Mouse (Mus musculus): ENCODE data around the gene Ppp1r2. TPM values are rescaled to one million over a fixed set of nuclear protein-coding genes. Genes with fewer than 3 reads are reported as not detected.
A peak's percentile ranks its signal among the peaks of the same experiment; 100 is the strongest.

Gene Ppp1r2
- polyA plus RNA-seq, 1 experiment from 2014 or later: 33.1 TPM

DNA sequence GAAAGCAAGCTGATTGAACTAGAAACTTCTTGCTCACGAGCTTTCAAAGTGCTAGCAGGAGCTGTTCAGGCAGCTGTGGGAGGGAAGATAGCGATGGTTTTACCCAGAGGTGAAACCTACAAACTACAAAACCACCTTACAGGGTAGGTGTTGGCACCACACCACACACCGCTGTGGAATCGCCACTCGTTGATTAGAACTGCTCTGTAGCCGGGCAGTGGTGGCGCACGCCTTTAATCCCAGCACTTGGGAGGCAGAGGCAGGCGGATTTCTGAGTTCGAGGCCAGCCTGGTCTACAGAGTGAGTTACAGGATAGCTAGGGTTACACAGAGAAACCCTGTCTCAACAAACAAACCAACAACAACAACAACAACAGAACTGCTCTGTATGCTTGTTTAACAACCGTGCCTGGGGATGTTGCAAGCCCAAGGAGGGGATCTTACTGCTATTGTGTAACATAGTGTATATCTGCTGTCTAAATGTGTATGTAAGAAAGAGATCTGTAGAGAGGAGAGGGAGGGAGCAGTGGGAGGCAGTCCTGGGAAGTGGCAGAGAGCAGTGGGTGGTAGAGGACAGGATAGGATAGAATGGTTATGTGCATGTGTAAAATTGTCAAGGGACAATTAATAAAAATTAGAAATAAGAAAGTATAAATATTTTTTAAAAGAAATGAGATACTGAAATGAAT is 11.9 kb upstream of the Ppp1r2 start:
- Histone ChIP-seq H3K4me3 (replicated peaks) (no peak overlapping the region), H3K4me2 (no peak overlapping the region), H3K4me1 (replicated peaks) (no peaks in the 10 kb centered on the region; the same call in 1 of the 2 replicates), H3K36me3 (replicated peaks) (no peaks in the 10 kb centered on the region), H3K27ac (replicated peaks) (no peak overlapping the region), H3K9me3 (replicated peaks) (no peaks in the 10 kb centered on the region), H3K9ac (no peak overlapping the region), H3K27me3 (no peaks in the 10 kb centered on the region)
- 69% methylated on average over 11 of the region's 11 CpGs for WGBS (ENCODE audit: insufficient replicate concordance)
- no peak for ATAC-seq (ENCODE audit: insufficient read depth)

DNA sequence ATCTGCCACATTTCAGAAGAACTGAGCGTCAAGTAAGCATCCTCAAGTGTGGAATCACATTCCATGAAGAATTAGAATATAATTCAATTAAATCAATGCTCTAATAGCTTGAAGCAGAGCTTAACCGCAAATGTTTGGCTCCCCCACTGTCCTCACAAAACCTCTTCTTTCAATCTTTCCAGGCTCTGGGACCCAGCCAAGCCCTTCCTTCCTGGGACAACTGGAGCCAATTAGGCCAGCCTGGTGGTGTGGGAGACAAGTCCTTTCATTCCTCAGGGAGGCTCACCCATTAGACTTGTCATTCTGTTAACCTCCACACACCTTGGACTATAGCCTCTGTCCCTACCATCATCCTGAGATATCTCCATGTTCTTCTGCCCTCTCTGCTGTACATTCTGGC is 6.9 kb upstream of the Ppp1r2 start:
- ATAC-seq (ENCODE audit: insufficient read depth): no peak
- H3K4me2 ChIP-seq: no peak overlapping the region
- no peak overlapping the region for H3K4me3 ChIP-seq (replicated peaks)
- no peaks in the 10 kb centered on the region for H3K4me1 ChIP-seq (replicated peaks)
- no peaks in the 10 kb centered on the region for H3K27me3 ChIP-seq
- WGBS (ENCODE audit: insufficient replicate concordance): 73% methylated on average over 2 of the region's 2 CpGs
- H3K27ac ChIP-seq (replicated peaks): no peak overlapping the region
- no peaks in the 10 kb centered on the region for H3K36me3 ChIP-seq (replicated peaks)
- H3K9ac ChIP-seq: no peak overlapping the region
- no peaks in the 10 kb centered on the region for H3K9me3 ChIP-seq (replicated peaks)

DNA sequence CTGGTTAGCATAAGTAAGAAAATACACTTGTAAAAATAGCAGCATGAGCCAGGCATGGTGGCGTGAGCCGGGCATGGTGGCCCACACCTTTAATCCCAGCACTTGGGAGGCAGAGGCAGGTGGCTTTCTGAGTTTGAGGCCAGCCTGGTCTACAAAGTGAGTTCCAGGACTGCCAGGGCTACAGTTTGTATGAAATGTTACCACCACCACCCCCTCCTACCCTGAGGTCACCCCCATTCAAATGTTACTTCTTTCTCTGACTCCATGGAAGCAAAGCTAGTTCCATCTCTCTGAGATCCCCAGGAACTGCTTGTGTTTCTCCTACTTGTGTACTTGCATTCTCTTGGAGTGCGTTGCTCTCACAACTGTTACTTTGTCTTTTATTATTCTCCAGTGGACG is 5.1 kb upstream of the Ppp1r2 start:
- ATAC-seq (ENCODE audit: insufficient read depth): no peak
- H3K27me3 ChIP-seq: peaks cover 5% of the 10 kb centered on the region; the same call in 1 of the 2 replicates
- H3K4me3 ChIP-seq (replicated peaks): no peak overlapping the region
- 71% methylated on average over 4 of the region's 4 CpGs for WGBS (ENCODE audit: insufficient replicate concordance)
- H3K9me3 ChIP-seq (replicated peaks): no peaks in the 10 kb centered on the region
- H3K4me1 ChIP-seq (replicated peaks): peaks cover 4% of the 10 kb centered on the region
- H3K4me2 ChIP-seq: no peak overlapping the region
- no peak overlapping the region for H3K27ac ChIP-seq (replicated peaks)
- no peaks in the 10 kb centered on the region for H3K36me3 ChIP-seq (replicated peaks)
- no peak overlapping the region for H3K9ac ChIP-seq

DNA sequence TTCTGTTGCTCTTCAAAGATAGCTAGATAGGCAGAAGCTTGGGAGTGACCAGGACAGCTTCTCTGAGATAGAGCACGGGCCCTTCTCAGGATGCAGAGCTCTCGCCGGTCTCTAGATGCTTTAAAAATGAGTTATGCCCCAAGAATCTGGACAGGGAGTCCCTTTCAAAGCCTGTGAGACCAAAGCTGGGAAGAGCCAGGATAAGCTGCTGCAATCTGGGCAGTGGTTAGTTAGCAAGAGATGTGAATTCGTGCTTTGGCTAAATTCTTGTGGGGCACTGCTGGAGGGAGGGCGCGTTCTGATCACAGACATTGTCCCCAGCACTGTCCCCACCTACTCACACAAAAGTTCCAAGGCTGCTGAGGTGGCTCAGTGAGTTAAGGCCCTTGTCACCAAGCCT is 3.5 kb upstream of the Ppp1r2 start:
- Histone ChIP-seq H3K27ac (replicated peaks) (no peak overlapping the region), H3K9ac (no peak overlapping the region), H3K4me2 (no peak overlapping the region), H3K9me3 (replicated peaks) (no peaks in the 10 kb centered on the region), H3K4me3 (replicated peaks) (no peak overlapping the region), H3K4me1 (replicated peaks) (peaks cover 11% of the 10 kb centered on the region), H3K27me3 (peaks cover 5% of the 10 kb centered on the region; the same call in 1 of the 2 replicates), H3K36me3 (replicated peaks) (no peaks in the 10 kb centered on the region)
- ATAC-seq (ENCODE audit: insufficient read depth): no peak
- 65% methylated on average over 6 of the region's 6 CpGs for WGBS (ENCODE audit: insufficient replicate concordance)

DNA sequence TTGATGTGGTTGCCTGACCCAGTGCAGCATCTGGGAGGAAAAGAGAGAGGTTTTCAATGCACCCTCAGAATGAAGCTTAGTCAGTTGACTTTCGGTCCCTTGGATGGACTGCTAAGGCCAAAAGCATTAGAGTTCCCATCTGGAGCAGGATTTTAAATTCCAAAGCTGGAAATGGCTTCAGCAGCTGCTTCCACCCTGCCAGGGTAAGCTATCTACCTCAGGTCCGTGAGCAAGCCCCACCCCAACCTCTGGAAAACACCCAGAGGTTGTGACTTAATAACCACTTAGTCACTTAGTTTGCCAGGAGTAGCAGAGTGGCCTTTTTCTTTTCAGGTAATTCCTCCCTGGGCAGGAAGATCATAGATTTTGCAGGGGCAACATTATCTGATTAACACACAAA is 3.0 kb upstream of the Ppp1r2 start:
- Histone ChIP-seq H3K4me2 (no peak overlapping the region), H3K4me3 (replicated peaks) (no peak overlapping the region), H3K4me1 (replicated peaks) (peaks cover 16% of the 10 kb centered on the region), H3K27me3 (peaks cover 5% of the 10 kb centered on the region; the same call in 1 of the 2 replicates), H3K36me3 (replicated peaks) (no peaks in the 10 kb centered on the region), H3K9ac (no peak overlapping the region), H3K27ac (replicated peaks) (no peak overlapping the region), H3K9me3 (replicated peaks) (no peaks in the 10 kb centered on the region)
- ATAC-seq (ENCODE audit: insufficient read depth): no peak
- WGBS (ENCODE audit: insufficient replicate concordance): 46% methylated on average over 2 of the region's 2 CpGs

DNA sequence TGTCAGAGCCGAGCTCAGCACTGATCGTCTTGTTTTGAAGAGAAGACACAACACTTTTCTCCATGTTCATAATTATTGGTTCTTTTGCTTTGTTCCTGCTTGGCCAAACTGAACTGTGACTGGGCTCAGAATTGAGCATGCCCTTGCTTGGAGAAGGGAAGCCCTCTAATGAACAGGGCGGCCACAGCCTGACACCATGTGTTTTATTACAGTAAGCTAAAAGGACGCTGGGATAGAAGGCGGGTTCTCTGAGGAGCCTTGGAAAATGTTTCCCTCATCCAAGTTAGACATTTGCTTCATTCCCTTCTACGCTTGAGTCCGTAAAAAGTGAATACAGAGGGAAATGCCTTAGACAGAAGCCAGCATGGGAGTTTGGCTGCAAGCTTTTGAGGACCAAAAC is 1.9 kb upstream of the Ppp1r2 start:
- Histone ChIP-seq H3K4me2 (no peak overlapping the region), H3K4me3 (replicated peaks) (no peak overlapping the region), H3K27me3 (peaks cover 5% of the 10 kb centered on the region; the same call in 1 of the 2 replicates), H3K9me3 (replicated peaks) (no peaks in the 10 kb centered on the region), H3K9ac (no peak overlapping the region), H3K36me3 (replicated peaks) (no peaks in the 10 kb centered on the region), H3K4me1 (replicated peaks) (peaks cover 26% of the 10 kb centered on the region), H3K27ac (replicated peaks) (0 out of 2 replicates have a peak overlapping the region, but pooled peaks have one; percentile 6)
- ATAC-seq (ENCODE audit: insufficient read depth): no peak
- 64% methylated on average over 7 of the region's 7 CpGs for WGBS (ENCODE audit: insufficient replicate concordance)

DNA sequence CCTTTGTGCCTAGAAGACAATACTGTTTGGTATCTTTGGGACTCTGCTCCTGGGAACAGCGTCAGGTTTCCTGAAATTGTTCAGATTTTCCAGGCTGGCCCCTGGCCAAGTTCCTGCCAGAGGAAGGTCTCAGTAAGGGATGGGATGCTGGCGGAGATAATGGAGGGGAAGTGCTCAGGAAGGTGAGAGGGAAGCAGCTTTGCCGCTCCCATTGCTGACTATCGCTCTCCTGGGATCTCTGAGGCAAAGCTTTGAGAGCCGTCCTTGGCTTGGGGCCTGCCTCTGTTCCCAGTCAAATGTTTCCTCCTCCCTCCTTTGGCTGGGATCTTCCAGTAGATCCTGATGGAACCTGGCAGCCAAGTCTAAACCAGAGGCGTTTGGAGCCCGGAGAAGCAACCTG is 1.5 kb upstream of the Ppp1r2 start:
- Histone ChIP-seq H3K27ac (replicated peaks) (0 out of 2 replicates have a peak overlapping the region, but pooled peaks have one; percentile 6), H3K36me3 (replicated peaks) (no peaks in the 10 kb centered on the region)
- WGBS (ENCODE audit: insufficient replicate concordance): 32% methylated on average over 7 of the region's 7 CpGs

DNA sequence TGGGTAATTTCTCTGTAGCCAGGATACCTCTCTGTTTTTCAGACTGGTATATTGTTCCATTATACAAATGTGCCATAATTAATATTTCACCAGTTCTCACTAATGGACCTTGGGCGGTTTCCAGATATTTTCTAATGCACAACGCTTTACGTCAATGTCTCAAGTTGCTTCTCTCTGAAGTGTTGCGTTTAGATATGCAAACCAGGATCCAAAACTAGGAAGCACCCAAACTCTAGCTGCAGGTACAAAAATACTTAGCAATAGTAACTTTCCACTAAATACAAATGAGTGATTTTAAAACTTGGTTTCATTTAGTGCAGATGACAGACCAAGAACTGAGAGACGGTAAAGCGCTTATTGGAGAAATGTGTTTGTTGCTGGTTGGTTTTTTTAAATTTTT is 993 bp downstream of the Ppp1r2 start:
- peak overlapping the region; percentile 84 for H3K27ac ChIP-seq (replicated peaks)
- H3K4me1 ChIP-seq (replicated peaks): peaks cover 36% of the 10 kb centered on the region
- H3K4me3 ChIP-seq (replicated peaks): peak overlapping the region; percentile 87
- no peak for ATAC-seq (ENCODE audit: insufficient read depth)
- H3K9me3 ChIP-seq (replicated peaks): no peaks in the 10 kb centered on the region
- H3K9ac ChIP-seq: peak overlapping the region; percentile 93
- WGBS (ENCODE audit: insufficient replicate concordance): 2% methylated on average over 6 of the region's 6 CpGs
- peaks cover 5% of the 10 kb centered on the region; the same call in 1 of the 2 replicates for H3K27me3 ChIP-seq
- H3K4me2 ChIP-seq: peak overlapping the region; percentile 77
- H3K36me3 ChIP-seq (replicated peaks): no peaks in the 10 kb centered on the region

More for the DNA sequence above, 1.5 kb upstream of the Ppp1r2 start:
- Histone ChIP-seq H3K4me1 (replicated peaks) (peaks cover 27% of the 10 kb centered on the region), H3K9me3 (replicated peaks) (no peaks in the 10 kb centered on the region), H3K27me3 (peaks cover 5% of the 10 kb centered on the region; the same call in 1 of the 2 replicates), H3K4me2 (no peak overlapping the region), H3K9ac (no peak overlapping the region), H3K4me3 (replicated peaks) (no peak overlapping the region)
- ATAC-seq (ENCODE audit: insufficient read depth): no peak

DNA sequence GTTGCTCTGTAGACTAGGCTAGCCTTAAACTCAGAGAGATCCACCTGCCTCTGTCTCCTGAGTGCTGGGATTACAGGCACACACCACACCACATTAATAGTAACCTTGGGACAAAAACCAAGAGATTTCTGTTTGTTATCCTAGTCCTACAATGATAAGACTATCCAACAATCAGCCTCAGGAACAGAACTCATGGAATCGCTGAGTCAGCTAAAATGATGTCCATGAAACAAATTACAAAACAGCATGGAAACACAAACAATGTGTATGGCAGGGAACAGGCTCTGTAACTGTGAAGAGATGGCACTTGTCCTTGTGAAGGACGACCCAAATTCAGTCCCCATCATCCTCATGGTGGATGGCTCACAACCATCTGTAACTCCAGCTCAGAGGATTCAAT is 8.4 kb downstream of the Ppp1r2 start:
- H3K4me1 ChIP-seq (replicated peaks): peaks cover 10% of the 10 kb centered on the region; the same call in 1 of the 2 replicates
- H3K9ac ChIP-seq: no peak overlapping the region
- peaks cover 17% of the 10 kb centered on the region for H3K36me3 ChIP-seq (replicated peaks)
- H3K4me2 ChIP-seq: no peak overlapping the region
- no peak overlapping the region for H3K27ac ChIP-seq (replicated peaks)
- H3K27me3 ChIP-seq: no peaks in the 10 kb centered on the region
- WGBS (ENCODE audit: insufficient replicate concordance): 63% methylated on average over 2 of the region's 2 CpGs
- no peak for ATAC-seq (ENCODE audit: insufficient read depth)
- no peak overlapping the region for H3K4me3 ChIP-seq (replicated peaks)
- no peaks in the 10 kb centered on the region for H3K9me3 ChIP-seq (replicated peaks)

DNA sequence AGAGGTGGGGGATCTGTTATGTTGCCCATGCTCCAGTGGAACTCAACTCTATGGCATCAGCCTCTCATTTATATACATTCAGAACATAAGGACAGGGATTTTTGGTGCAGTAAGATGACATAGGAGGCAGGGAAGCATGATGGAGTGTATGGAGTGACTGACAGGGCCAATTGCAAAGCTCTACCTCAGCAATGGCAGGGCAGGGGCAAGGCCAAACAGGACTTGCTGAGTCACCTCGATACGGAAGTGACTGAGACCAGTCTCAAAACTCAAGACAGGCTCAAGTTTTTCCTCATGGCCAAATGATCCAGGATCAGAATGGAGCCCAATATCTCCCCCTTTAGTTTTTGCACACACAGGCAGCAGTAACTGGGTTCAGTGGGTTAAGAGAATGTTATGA is 18.9 kb downstream of the Ppp1r2 start:
- Histone ChIP-seq H3K27ac (replicated peaks) (no peak overlapping the region), H3K9ac (no peak overlapping the region), H3K4me1 (replicated peaks) (peaks cover 3% of the 10 kb centered on the region; the same call in 1 of the 2 replicates), H3K27me3 (no peaks in the 10 kb centered on the region), H3K36me3 (replicated peaks) (peaks cover 66% of the 10 kb centered on the region), H3K9me3 (replicated peaks) (no peaks in the 10 kb centered on the region), H3K4me3 (replicated peaks) (no peak overlapping the region), H3K4me2 (no peak overlapping the region)
- 80% methylated on average over 2 of the region's 2 CpGs for WGBS (ENCODE audit: insufficient replicate concordance)
- no peak for ATAC-seq (ENCODE audit: insufficient read depth)

DNA sequence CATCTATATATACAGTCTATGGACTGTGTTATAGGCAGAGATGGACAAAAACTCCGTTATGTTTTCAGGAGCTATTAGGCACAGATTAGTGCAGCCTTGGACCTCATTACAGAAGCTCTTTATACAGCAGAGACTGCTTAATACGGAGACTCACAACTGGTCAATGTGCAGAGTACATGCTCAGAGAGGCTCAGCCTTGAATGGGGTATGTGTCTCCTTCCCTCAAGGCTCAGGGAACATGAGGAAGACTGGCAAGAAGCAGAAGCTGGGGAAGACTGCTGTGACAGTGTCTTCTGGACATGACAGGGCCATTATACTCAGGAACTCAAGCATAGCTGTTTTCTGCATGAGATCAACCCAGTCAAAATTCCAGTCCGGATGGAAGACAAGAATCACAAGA is 19.4 kb downstream of the Ppp1r2 start:
- Histone ChIP-seq H3K36me3 (replicated peaks) (peaks cover 62% of the 10 kb centered on the region), H3K27ac (replicated peaks) (no peak overlapping the region), H3K4me1 (replicated peaks) (peaks cover 3% of the 10 kb centered on the region; the same call in 1 of the 2 replicates), H3K9me3 (replicated peaks) (no peaks in the 10 kb centered on the region), H3K27me3 (no peaks in the 10 kb centered on the region), H3K9ac (no peak overlapping the region), H3K4me2 (no peak overlapping the region), H3K4me3 (replicated peaks) (no peak overlapping the region)
- 81% methylated on average over 3 of the region's 3 CpGs for WGBS (ENCODE audit: insufficient replicate concordance)
- no peak for ATAC-seq (ENCODE audit: insufficient read depth)
